Mouse (Mus musculus) midbrain, embryonic 16.5 days (tissue): ENCODE data around the gene Plce1. TPM values are rescaled to one million over a fixed set of nuclear protein-coding genes. Genes with fewer than 3 reads are reported as not detected.

Source experiments
- ATAC-seq: fragments of 200-750 bp; cut with Nextera tagmentation; 2 replicates; pipeline ENCODE4 v1.8.0; 2017; ENCODE audit warnings: moderate TSS enrichment
- H3K27ac ChIP-seq: fragments of 300-500 bp; sonication (generic); 2 replicates; pipeline ENCODE4 v1.5.1; 2014; ENCODE audit warnings: mild to moderate bottlenecking, low read length, mixed read lengths
- H3K27me3 ChIP-seq: fragments of 300-500 bp; sonication (generic); 2 replicates; pipeline ENCODE4 v1.6.1; 2014; ENCODE audit warnings: low read depth, low read length, mixed read lengths; ENCODE audit not compliant: control insufficient read depth, insufficient read depth
- H3K36me3 ChIP-seq: fragments of 300-500 bp; sonication (generic); 2 replicates; pipeline ENCODE4 v1.6.1; 2014; ENCODE audit warnings: mild to moderate bottlenecking, low read length, moderate library complexity, mixed read lengths; ENCODE audit not compliant: control insufficient read depth, insufficient read depth
- H3K4me1 ChIP-seq: fragments of 300-500 bp; sonication (generic); 2 replicates; pipeline ENCODE4 v1.6.1; 2014; ENCODE audit warnings: mild to moderate bottlenecking, low read length, mixed read lengths; ENCODE audit not compliant: control insufficient read depth, insufficient read depth
- H3K4me2 ChIP-seq: fragments of 300-500 bp; sonication (generic); 2 replicates; pipeline ENCODE4 v1.6.1; 2014; ENCODE audit warnings: mild to moderate bottlenecking, low read length, mixed read lengths
- H3K4me3 ChIP-seq: fragments of 300-500 bp; sonication (generic); 2 replicates; pipeline ENCODE4 v1.5.1; 2014; ENCODE audit warnings: low read depth, mild to moderate bottlenecking, low read length, moderate library complexity, mixed read lengths
- H3K9ac ChIP-seq: fragments of 300-500 bp; sonication (generic); 2 replicates; pipeline ENCODE4 v1.6.1; 2014; ENCODE audit warnings: low read depth, low read length, mixed read lengths
- H3K9me3 ChIP-seq: fragments of 300-500 bp; sonication (generic); replicated peaks from 2 replicates; pipeline ENCODE4 v1.6.1; 2014; ENCODE audit warnings: mild to moderate bottlenecking, low read length, mixed read lengths; ENCODE audit not compliant: control insufficient read depth, poor library complexity, severe bottlenecking
- WGBS: fragments of 180-500 bp; shearing (Covaris S2); extraction: QIAGEN DNeasy Blood & Tissue Kit; methylation state at CpG from one replicate; pipeline ENCODE4 v1.1.7; 2014; 5-methylcytosine and 5-hydroxymethylcytosine counted together
- polyA plus RNA-seq: library from polyadenylated mRNA; unstranded; fragments of >200 nt; fragmentation: Nextera tagmentation; extraction: Ambion mirVana; gene quantifications from 2 replicates; pipeline ENCODE4 v1.2.1, GENCODE M21; 2015

Gene Plce1
- polyA plus RNA-seq, 1 experiment from 2014 or later: 4.4 TPM

- H3K9ac ChIP-seq: no peak overlapping the region
- H3K27me3 ChIP-seq: no peaks in the 10 kb centered on the region
- no peak for ATAC-seq
- H3K36me3 ChIP-seq: no peaks in the 10 kb centered on the region
- H3K9me3 ChIP-seq: no peaks in the 10 kb centered on the region
- H3K4me2 ChIP-seq: no peak overlapping the region
- no peaks in the 10 kb centered on the region for H3K4me1 ChIP-seq
- 88% methylated on average over 4 of the region's 5 CpGs for WGBS
- no peak overlapping the region for H3K4me3 ChIP-seq
- no peak overlapping the region for H3K27ac ChIP-seq
Observed at GRCm38 (mm10) chr19:38514417-38515184, 33.7 kb downstream of the Plce1 start.

- Histone ChIP-seq H3K27me3 (no peaks in the 10 kb centered on the region), H3K9ac (no peak overlapping the region), H3K9me3 (no peaks in the 10 kb centered on the region; the same call in 1 of the 2 replicates), H3K4me3 (no peak overlapping the region), H3K36me3 (no peaks in the 10 kb centered on the region), H3K27ac (no peak overlapping the region), H3K4me2 (no peak overlapping the region), H3K4me1 (no peaks in the 10 kb centered on the region)
- ATAC-seq: no peak
- 22% methylated on average over 3 of the region's 3 CpGs for WGBS
Observed at GRCm38 (mm10) chr19:38526855-38527254, 45.9 kb downstream of the Plce1 start.

GRCm38 (mm10) chr19:38527475-38527874 lies 46.6 kb downstream of the Plce1 start:
- H3K4me1 ChIP-seq: no peaks in the 10 kb centered on the region
- H3K4me2 ChIP-seq: no peak overlapping the region
- ATAC-seq: no peak
- no peak overlapping the region for H3K27ac ChIP-seq
- no peaks in the 10 kb centered on the region for H3K27me3 ChIP-seq
- no peaks in the 10 kb centered on the region for H3K9me3 ChIP-seq
- H3K4me3 ChIP-seq: no peak overlapping the region
- H3K36me3 ChIP-seq: no peaks in the 10 kb centered on the region
- H3K9ac ChIP-seq: no peak overlapping the region
- WGBS: 51% methylated on average over 3 of the region's 3 CpGs

GRCm38 (mm10) chr19:38533230-38533629 lies 52.3 kb downstream of the Plce1 start:
- ATAC-seq: no peak
- H3K9ac ChIP-seq: no peak overlapping the region
- 93% methylated on average over 5 of the region's 5 CpGs for WGBS
- H3K27me3 ChIP-seq: no peaks in the 10 kb centered on the region
- H3K4me1 ChIP-seq: no peaks in the 10 kb centered on the region
- H3K4me3 ChIP-seq: no peak overlapping the region
- H3K4me2 ChIP-seq: no peak overlapping the region
- H3K9me3 ChIP-seq: no peaks in the 10 kb centered on the region
- no peak overlapping the region for H3K27ac ChIP-seq
- no peaks in the 10 kb centered on the region for H3K36me3 ChIP-seq

- H3K9me3 ChIP-seq: no peaks in the 10 kb centered on the region
- WGBS: 50% methylated on average over 3 of the region's 3 CpGs
- no peaks in the 10 kb centered on the region for H3K27me3 ChIP-seq
- ATAC-seq: no peak
- H3K4me1 ChIP-seq: no peaks in the 10 kb centered on the region
- H3K4me2 ChIP-seq: no peak overlapping the region
- no peak overlapping the region for H3K27ac ChIP-seq
- no peak overlapping the region for H3K4me3 ChIP-seq
- no peak overlapping the region for H3K9ac ChIP-seq
- no peaks in the 10 kb centered on the region for H3K36me3 ChIP-seq
Observed at GRCm38 (mm10) chr19:38539338-38539737, 58.4 kb downstream of the Plce1 start.

- H3K4me1 ChIP-seq: no peaks in the 10 kb centered on the region
- no peak overlapping the region for H3K9ac ChIP-seq
- H3K27me3 ChIP-seq: no peaks in the 10 kb centered on the region
- H3K36me3 ChIP-seq: no peaks in the 10 kb centered on the region
- H3K4me3 ChIP-seq: no peak overlapping the region
- WGBS: 92% methylated on average over 3 of the region's 3 CpGs
- no peak overlapping the region for H3K4me2 ChIP-seq
- ATAC-seq: no peak
- no peaks in the 10 kb centered on the region for H3K9me3 ChIP-seq
- H3K27ac ChIP-seq: no peak overlapping the region
Observed at GRCm38 (mm10) chr19:38540549-38540948, 59.6 kb downstream of the Plce1 start.

- no peak overlapping the region for H3K9ac ChIP-seq
- H3K4me1 ChIP-seq: no peaks in the 10 kb centered on the region
- H3K36me3 ChIP-seq: no peaks in the 10 kb centered on the region
- 87% methylated on average over 8 of the region's 8 CpGs for WGBS
- H3K4me3 ChIP-seq: no peak overlapping the region
- no peaks in the 10 kb centered on the region for H3K27me3 ChIP-seq
- H3K27ac ChIP-seq: no peak overlapping the region
- no peaks in the 10 kb centered on the region for H3K9me3 ChIP-seq
- no peak overlapping the region for H3K4me2 ChIP-seq
- ATAC-seq: no peak
Observed at GRCm38 (mm10) chr19:38549487-38550058, 68.7 kb downstream of the Plce1 start.

GRCm38 (mm10) chr19:38553551-38553950 lies 72.6 kb downstream of the Plce1 start:
- no peaks in the 10 kb centered on the region for H3K36me3 ChIP-seq
- no peaks in the 10 kb centered on the region for H3K4me1 ChIP-seq
- H3K9ac ChIP-seq: no peak overlapping the region
- H3K4me3 ChIP-seq: no peak overlapping the region
- no peak overlapping the region for H3K27ac ChIP-seq
- no peaks in the 10 kb centered on the region for H3K27me3 ChIP-seq
- H3K9me3 ChIP-seq: no peaks in the 10 kb centered on the region
- ATAC-seq: no peak
- 77% methylated on average over 2 of the region's 2 CpGs for WGBS
- no peak overlapping the region for H3K4me2 ChIP-seq

GRCm38 (mm10) chr19:38555399-38555798 lies 74.5 kb downstream of the Plce1 start:
- no peaks in the 10 kb centered on the region for H3K9me3 ChIP-seq
- 82% methylated on average over 3 of the region's 3 CpGs for WGBS

More at GRCm38 (mm10) chr19:38555399-38555798, 74.5 kb downstream of the Plce1 start:
- no peaks in the 10 kb centered on the region for H3K4me1 ChIP-seq
- no peak overlapping the region for H3K27ac ChIP-seq
- H3K27me3 ChIP-seq: no peaks in the 10 kb centered on the region
- no peak overlapping the region for H3K9ac ChIP-seq
- no peak overlapping the region for H3K4me3 ChIP-seq
- ATAC-seq: no peak
- no peaks in the 10 kb centered on the region for H3K36me3 ChIP-seq
- no peak overlapping the region for H3K4me2 ChIP-seq
